Mouse (Mus musculus) cerebellum, postnatal 25 days (tissue): ENCODE results near the gene Selenoh.

Experiments
- DNase-seq, 2 experiments: peaks; one replicate each; pipeline ENCODE4 v3.0.0; 2021; ENCODE audit warnings: mixed read lengths in 2 of 2

Selenoh gene

GRCm38 (mm10) chr2:84626366-84626975 is 44.1 kb downstream of the Selenoh start:
- DNase-seq: no peak

GRCm38 (mm10) chr2:84624201-84624600 is 46.4 kb downstream of the Selenoh start:
- no peak for DNase-seq

- no peak for DNase-seq
These were observed 47.0 kb downstream of the Selenoh start for GRCm38 (mm10) chr2:84623428-84624119.

- DNase-seq: no peak
These were observed 47.9 kb downstream of the Selenoh start for GRCm38 (mm10) chr2:84622668-84623067.

- DNase-seq: no peak
These were observed 50.8 kb downstream of the Selenoh start for GRCm38 (mm10) chr2:84619646-84620340.
